ENCODE assay signal across 16 mouse cellular contexts in genomic region chr4:129110804-129111203, GRCm38 (mm10). TPM values are rescaled to one million over a fixed set of nuclear protein-coding genes. Genes with fewer than 3 reads are reported as not detected.
"Had no signal": no experiment of that assay in that cellular context is flagged by ENCODE, and none has a peak within 500 bp of the region (broad histone marks: within the 10 kb centered on the region; RNA-seq: fewer than 3 reads in every experiment).

No protein-coding gene starts in this region.

- H3K9ac ChIP-seq: lung, embryonic 14.5 days; midbrain, embryonic 12.5 days; neural tube, embryonic 13.5 days; neural tube, embryonic 15.5 days had no signal

- H3K27ac ChIP-seq: midbrain, embryonic 10.5 days; midbrain, embryonic 12.5 days; neural tube, embryonic 13.5 days; neural tube, embryonic 15.5 days had no signal

- H3K4me2 ChIP-seq: lung, embryonic 14.5 days; midbrain, embryonic 12.5 days; neural tube, embryonic 13.5 days; neural tube, embryonic 15.5 days had no signal

- DNase-seq: lung, adult 18-20 months; lung, postnatal 10 days; lung, postnatal 4 days; midbrain, embryonic 14.5 days; right cerebral cortex, postnatal 14 days; spleen, adult 18-20 months; thymus, adult 18-20 months; thymus, postnatal 14 days; thymus, postnatal 36 days had no signal

- H3K4me3 ChIP-seq: midbrain, embryonic 10.5 days; midbrain, embryonic 12.5 days; myocyte; neural tube, embryonic 13.5 days; neural tube, embryonic 15.5 days had no signal

- H3K36me3 ChIP-seq: midbrain, embryonic 10.5 days; midbrain, embryonic 12.5 days; neural tube, embryonic 13.5 days; neural tube, embryonic 15.5 days had no signal

- H3K9me3 ChIP-seq: midbrain, embryonic 10.5 days; midbrain, embryonic 12.5 days; neural tube, embryonic 13.5 days; neural tube, embryonic 15.5 days had no signal

- ATAC-seq: midbrain, embryonic 16.5 days had no signal

RNA-seq across cellular contexts. Expression of gene Tmem54, which starts 5.5 kb away (rescaled TPM):
- polyA plus RNA-seq: midbrain, embryonic 14.5 days; midbrain, embryonic 16.5 days; neural tube, embryonic 13.5 days; neural tube, embryonic 15.5 days had no signal
